Comparison of ENCODE assay signal across 9 mouse cellular contexts in genomic region chr14:46883871-46884441, GRCm38 (mm10). TPM values are rescaled to one million over a fixed set of nuclear protein-coding genes. Genes with fewer than 3 reads are reported as not detected.
A peak's percentile ranks its signal among the peaks of the same experiment; 100 is the strongest.
DNase-seq lines count a peak whose midpoint lies in the region; ATAC-seq and TF ChIP-seq lines count a peak whose summit lies in the region.
"Had no signal": no experiment of that assay in that cellular context is flagged by ENCODE, and none has a peak within 500 bp of the region (broad histone marks: within the 10 kb centered on the region; RNA-seq: fewer than 3 reads in every experiment).

No protein-coding gene starts in this region.

- peaks cover 15% of the 10 kb centered on the region; the same call in 1 of the 2 replicates for H3K36me3 ChIP-seq in heart, embryonic 14.5 days (ENCODE audit: control insufficient read depth, insufficient read depth, low read length)
- no peaks in the 10 kb centered on the region for H3K36me3 ChIP-seq in liver, embryonic 14.5 days (replicated peaks; ENCODE audit: control insufficient read depth, insufficient read depth, low read depth)
- no peaks in the 10 kb centered on the region for H3K36me3 ChIP-seq in neural tube, embryonic 11.5 days (ENCODE audit: control insufficient read depth, insufficient read depth, low read length)

- H3K4me2 ChIP-seq in heart, embryonic 14.5 days (ENCODE audit: low read length) = peak overlapping the region; percentile 74
- H3K4me2 ChIP-seq in liver, embryonic 14.5 days (ENCODE audit: low read depth) = peak overlapping the region; percentile 60
- peak overlapping the region; percentile 96 for H3K4me2 ChIP-seq in neural tube, embryonic 11.5 days (ENCODE audit: low read depth)

- DNase-seq in spleen, postnatal 10 days (ENCODE audit: low spot score in 2 of 2) = peak; percentile 11 to 23
- no peak for DNase-seq in spleen, postnatal 36 days (ENCODE audit: low spot score in 2 of 2)
- peak; percentile 67 for DNase-seq in kidney, postnatal 10 days
- no peak for DNase-seq in liver, embryonic 14.5 days (ENCODE audit: low read depth in 3 of 3, low spot score in 3 of 3)
- DNase-seq in neural tube, embryonic 11.5 days (ENCODE audit: low spot score) = peak; percentile 66
- DNase-seq in thymus, postnatal 10 days (ENCODE audit: low spot score in 2 of 2) = peak; percentile 7 to 16

- peak overlapping the region; percentile 89 for H3K4me3 ChIP-seq in embryonic fibroblast, embryonic 13.5 days (ENCODE audit: insufficient read depth, low read length)
- peak overlapping the region; percentile 87 to 94 for H3K4me3 ChIP-seq in heart, embryonic 14.5 days (ENCODE audit: control insufficient read depth in 1 of 2, insufficient read depth in 1 of 2, low read depth in 1 of 2, low read length in 2 of 2)
- H3K4me3 ChIP-seq in liver, embryonic 14.5 days (ENCODE audit: insufficient read depth in 1 of 2, low read depth in 2 of 2, low read length in 2 of 2) = peak overlapping the region; percentile 32 to 42
- H3K4me3 ChIP-seq in neural tube, embryonic 11.5 days (ENCODE audit: low read depth, low read length) = peak overlapping the region; percentile 62

- H3K9me3 ChIP-seq in heart, embryonic 14.5 days (ENCODE audit: control insufficient read depth, low read length) = no peaks in the 10 kb centered on the region
- H3K9me3 ChIP-seq in liver, embryonic 14.5 days (ENCODE audit: control insufficient read depth, low read length) = no peaks in the 10 kb centered on the region
- no peaks in the 10 kb centered on the region for H3K9me3 ChIP-seq in neural tube, embryonic 11.5 days (ENCODE audit: control insufficient read depth, low read length)

- ATAC-seq in heart, embryonic 14.5 days (ENCODE audit: insufficient number of reproducible peaks, insufficient read depth, low FRiP score, low read depth) = no peak
- ATAC-seq in liver, embryonic 14.5 days (ENCODE audit: insufficient read depth) = no peak
- ATAC-seq in neural tube, embryonic 11.5 days (ENCODE audit: insufficient read depth, low FRiP score, low TSS enrichment) = no peak
- ATAC-seq: Patski had no signal

- no peak for TF ChIP-seq CTCF in embryonic fibroblast, embryonic 13.5 days (IDR thresholded peaks at IDR 0.05; ENCODE audit: borderline replicate concordance, insufficient read depth, low read length)
- no peak for TF ChIP-seq CTCF in liver, embryonic 14.5 days (IDR thresholded peaks at IDR 0.05; ENCODE audit: low read depth)

- no peaks in the 10 kb centered on the region for H3K27me3 ChIP-seq in heart, embryonic 14.5 days (ENCODE audit: control insufficient read depth, insufficient read depth, low read length)
- H3K27me3 ChIP-seq in liver, embryonic 14.5 days (ENCODE audit: control insufficient read depth, insufficient read depth, low read length) = peaks cover 59% of the 10 kb centered on the region
- H3K27me3 ChIP-seq in neural tube, embryonic 11.5 days (ENCODE audit: control insufficient read depth, insufficient read depth, low read length) = peaks cover 2% of the 10 kb centered on the region; the same call in 1 of the 2 replicates
- H3K27me3 ChIP-seq: Patski had no signal

- TF ChIP-seq POLR2A in embryonic fibroblast, embryonic 13.5 days (IDR thresholded peaks at IDR 0.05; ENCODE audit: low read depth, low read length) = peak; percentile 23

- under 1% methylated on average over 24 of the region's 29 CpGs for whole genome bisulfite sequencing in heart, embryonic 14.5 days
- WGBS in liver, embryonic 14.5 days (ENCODE audit: insufficient replicate concordance) = 1% methylated on average over 28 of the region's 29 CpGs
- WGBS in neural tube, embryonic 11.5 days = 0% methylated on average over 28 of the region's 29 CpGs

- H3K9ac ChIP-seq in heart, embryonic 14.5 days (ENCODE audit: low read length) = peak overlapping the region; percentile 100
- H3K9ac ChIP-seq in liver, embryonic 14.5 days (replicated peaks) = no peak overlapping the region
- peak overlapping the region; percentile 69 for H3K9ac ChIP-seq in neural tube, embryonic 11.5 days (ENCODE audit: low read length)

- no peaks in the 10 kb centered on the region; the same call in 1 of the 2 replicates for H3K4me1 ChIP-seq in embryonic fibroblast, embryonic 13.5 days (ENCODE audit: control insufficient read depth, insufficient read depth, low read length)
- H3K4me1 ChIP-seq in heart, embryonic 14.5 days (ENCODE audit: control insufficient read depth in 2 of 2, insufficient read depth in 2 of 2, low read length in 2 of 2) = peaks cover 3 to 41% of the 10 kb centered on the region in 2 experiments; a peak in 3 of 4 replicates
- H3K4me1 ChIP-seq in liver, embryonic 14.5 days (replicated peaks; ENCODE audit: control insufficient read depth in 2 of 2, insufficient read depth in 2 of 2, low read length in 1 of 2) = 0 out of 4 replicates have a peak, but pooled peaks cover 0 to 2% of the 10 kb centered on the region in 2 experiments
- H3K4me1 ChIP-seq in neural tube, embryonic 11.5 days (ENCODE audit: control insufficient read depth, insufficient read depth, low read length) = peaks cover 12% of the 10 kb centered on the region

- peak overlapping the region; percentile 98 for H3K27ac ChIP-seq in embryonic fibroblast, embryonic 13.5 days (ENCODE audit: insufficient read depth, low read length)
- H3K27ac ChIP-seq in heart, embryonic 14.5 days (replicated peaks in 1 of 2; ENCODE audit: control insufficient read depth in 1 of 2, insufficient read depth in 1 of 2, low read depth in 2 of 2, low read length in 2 of 2) = peak overlapping the region; percentile 88 to 99
- H3K27ac ChIP-seq in liver, embryonic 14.5 days = no peak overlapping the region
- peak overlapping the region; percentile 68; the same call in 1 of the 2 replicates for H3K27ac ChIP-seq in neural tube, embryonic 11.5 days (ENCODE audit: low read depth, low read length)

- TF ChIP-seq EP300 in liver, embryonic 14.5 days (IDR thresholded peaks at IDR 0.05; ENCODE audit: low read depth) = no peak

RNA-seq across cellular contexts. Expression of gene Samd4, which starts 1.3 kb away (rescaled TPM):
- polyA plus RNA-seq in embryonic fibroblast, embryonic 13.5 days (2011; ENCODE audit: insufficient read length, low read depth, missing spikeins) = 54.3 and 71.0 TPM in 2 replicates
- 11.0 and 12.0 TPM in 2 replicates for polyA plus RNA-seq in heart, embryonic 14.5 days (2014; fragmentation: Nextera tagmentation; extraction: Ambion mirVana)
- polyA plus RNA-seq in liver, embryonic 14.5 days (2012; rRNA removed) = 0.37 and 0.39 TPM in 2 replicates
- polyA plus RNA-seq in liver, embryonic 14.5 days (2014; fragmentation: Nextera tagmentation; extraction: Ambion mirVana) = 0.18 and 0.19 TPM in 2 replicates
- polyA plus RNA-seq in neural tube, embryonic 11.5 days (2014; fragmentation: Nextera tagmentation; extraction: Ambion mirVana) = 2.5 and 2.9 TPM in 2 replicates

RNA-seq across cellular contexts. Expression of gene Cgrrf1, which starts 52.0 kb away (rescaled TPM):
- polyA plus RNA-seq in embryonic fibroblast, embryonic 13.5 days (2011; ENCODE audit: insufficient read length, low read depth, missing spikeins) = 29.6 and 34.5 TPM in 2 replicates
- polyA plus RNA-seq in heart, embryonic 14.5 days (2014; fragmentation: Nextera tagmentation; extraction: Ambion mirVana) = 29.7 and 35.3 TPM in 2 replicates
- polyA plus RNA-seq in liver, embryonic 14.5 days (2012; rRNA removed) = 6.2 and 9.7 TPM in 2 replicates
- 19.7 and 24.1 TPM in 2 replicates for polyA plus RNA-seq in liver, embryonic 14.5 days (2014; fragmentation: Nextera tagmentation; extraction: Ambion mirVana)
- polyA plus RNA-seq in neural tube, embryonic 11.5 days (2014; fragmentation: Nextera tagmentation; extraction: Ambion mirVana) = 29.6 and 33.0 TPM in 2 replicates

Comparison
In these comparisons a context has a peak if more than half of its experiments do, and no peak if none do; other contexts are left out.
1. DNase-seq: peak in spleen, postnatal 10 days (2 of 2), kidney, postnatal 10 days (single experiment), neural tube, embryonic 11.5 days (single experiment) and thymus, postnatal 10 days (2 of 2); none in spleen, postnatal 36 days (0 of 2) and liver, embryonic 14.5 days (0 of 3).
2. H3K4me3 ChIP-seq: peak in every context shown above with its lines; median percentile 90 in heart, embryonic 14.5 days; 89 in embryonic fibroblast, embryonic 13.5 days; 62 in neural tube, embryonic 11.5 days; 37 in liver, embryonic 14.5 days.
3. Peak in every context shown above with its lines, with median percentiles within 50 percentile points of each other: H3K4me2 ChIP-seq.